Mouse (Mus musculus) thymus, adult 2 months (tissue): ENCODE results near the gene Eif3b. TPM values are rescaled to one million over a fixed set of nuclear protein-coding genes. Genes with fewer than 3 reads are reported as not detected.

Source experiments
- DNase-seq: peaks from one replicate; pipeline ENCODE4 v3.0.0; 2021
- H3K27ac ChIP-seq: fragments of 200-500 bp; 2 replicates; pipeline ENCODE4 v1.5.1; 2012; ENCODE audit warnings: low read length, control low read depth; ENCODE audit not compliant: control insufficient read depth, insufficient read depth
- H3K27me3 ChIP-seq: fragments of 200-500 bp; 2 replicates; pipeline ENCODE4 v1.6.1; 2012; ENCODE audit warnings: mild to moderate bottlenecking, low read length, moderate library complexity, mixed read lengths; ENCODE audit not compliant: control insufficient read depth, insufficient read depth
- H3K36me3 ChIP-seq: fragments of 200-500 bp; 2 replicates; pipeline ENCODE4 v1.6.1; 2012; ENCODE audit warnings: mild to moderate bottlenecking, low read length, moderate library complexity; ENCODE audit not compliant: control insufficient read depth, insufficient read depth
- H3K4me1 ChIP-seq: fragments of 200-500 bp; replicated peaks from 2 replicates; pipeline ENCODE4 v1.6.1; 2012; ENCODE audit warnings: low read length; ENCODE audit not compliant: control insufficient read depth, insufficient read depth
- H3K4me3 ChIP-seq: fragments of 200-500 bp; 2 replicates; pipeline ENCODE4 v1.5.1; 2012; ENCODE audit warnings: mild to moderate bottlenecking, low read length, control low read depth, moderate library complexity; ENCODE audit not compliant: control insufficient read depth, insufficient read depth
- CTCF ChIP-seq: fragments of 200-500 bp; IDR thresholded peaks from 2 replicates; pipeline ENCODE4 v1.5.1; 2012; ENCODE audit warnings: mild to moderate bottlenecking, control low read depth, low read length, moderate library complexity, borderline replicate concordance; ENCODE audit not compliant: control insufficient read depth, poor library complexity, insufficient read depth; ENCODE audit errors: extremely low read depth
- POLR2A ChIP-seq: fragments of 200-500 bp; IDR thresholded peaks from 2 replicates; pipeline ENCODE4 v1.6.1; 2012; ENCODE audit warnings: mild to moderate bottlenecking, low read length, control low read depth, moderate library complexity; ENCODE audit not compliant: control insufficient read depth, poor library complexity, insufficient read depth; ENCODE audit errors: extremely low read depth
- WGBS: fragments of 180-500 bp; shearing (Covaris S2); methylation state at CpG from one replicate; pipeline ENCODE4 v1.1.7; 2018; 5-methylcytosine and 5-hydroxymethylcytosine counted together
- polyA plus RNA-seq: library from polyadenylated mRNA; depleted of rRNA; stranded (reverse); fragments of >200 nt; gene quantifications from 2 replicates; pipeline ENCODE4 v1.2.3, GENCODE M21; 2012; rRNA removed

Eif3b gene
- polyA plus RNA-seq, 1 experiment = 114 TPM

DNA sequence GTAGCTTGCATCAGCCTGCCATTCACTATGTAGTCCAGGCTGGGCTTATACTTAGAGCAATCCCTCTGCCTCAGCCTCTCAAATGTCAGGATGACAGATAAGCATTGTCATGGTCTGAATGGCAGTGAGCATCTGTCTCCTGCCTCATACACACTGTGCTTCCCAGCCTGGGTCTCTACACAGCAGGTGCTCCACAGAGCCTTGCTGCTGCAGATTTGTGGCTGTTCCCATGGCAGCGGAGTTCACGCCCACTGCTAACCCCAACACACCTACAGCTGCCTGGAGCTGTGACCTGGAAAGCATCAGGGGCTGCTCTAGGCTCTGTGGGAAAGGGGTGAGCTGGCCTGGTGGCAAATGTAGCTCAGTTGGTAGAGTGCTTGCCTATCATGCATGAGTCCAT, 45.8 kb downstream of the Eif3b start:
- H3K36me3 ChIP-seq = no peaks in the 10 kb centered on the region
- H3K4me3 ChIP-seq = no peak overlapping the region
- no peaks in the 10 kb centered on the region for H3K4me1 ChIP-seq
- DNase-seq = no peak
- TF ChIP-seq POLR2A (no peak), CTCF (no peak)
- H3K27me3 ChIP-seq = no peaks in the 10 kb centered on the region
- WGBS = 73% methylated on average over 2 of the region's 2 CpGs
- no peak overlapping the region for H3K27ac ChIP-seq

DNA sequence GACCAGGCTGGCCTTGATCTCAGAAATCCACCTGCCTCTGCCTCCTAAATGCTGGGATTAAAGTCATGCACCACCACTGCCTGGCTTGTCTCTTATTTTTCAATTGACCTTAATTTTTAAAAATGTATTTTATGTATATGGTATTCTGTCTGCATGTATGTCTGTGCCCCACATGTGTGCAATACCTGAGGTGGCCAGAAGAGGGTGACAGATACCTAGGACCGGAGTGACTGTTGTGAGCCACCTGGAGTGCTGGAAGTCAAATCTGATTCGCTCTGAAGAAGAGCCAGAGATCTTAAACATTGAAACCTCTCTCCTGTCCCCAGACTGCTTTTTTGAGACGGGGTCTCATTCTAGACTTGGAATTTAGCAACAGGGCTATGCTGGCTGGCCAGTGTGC, 53.2 kb downstream of the Eif3b start:
- WGBS = 89% methylated on average over 3 of the region's 3 CpGs
- peak; percentile 35 for DNase-seq
- H3K4me3 ChIP-seq = no peak overlapping the region
- no peaks in the 10 kb centered on the region for H3K36me3 ChIP-seq
- no peak overlapping the region for H3K27ac ChIP-seq
- H3K27me3 ChIP-seq = no peaks in the 10 kb centered on the region
- H3K4me1 ChIP-seq = no peaks in the 10 kb centered on the region
- no peak for TF ChIP-seq CTCF
- no peak for TF ChIP-seq POLR2A

DNA sequence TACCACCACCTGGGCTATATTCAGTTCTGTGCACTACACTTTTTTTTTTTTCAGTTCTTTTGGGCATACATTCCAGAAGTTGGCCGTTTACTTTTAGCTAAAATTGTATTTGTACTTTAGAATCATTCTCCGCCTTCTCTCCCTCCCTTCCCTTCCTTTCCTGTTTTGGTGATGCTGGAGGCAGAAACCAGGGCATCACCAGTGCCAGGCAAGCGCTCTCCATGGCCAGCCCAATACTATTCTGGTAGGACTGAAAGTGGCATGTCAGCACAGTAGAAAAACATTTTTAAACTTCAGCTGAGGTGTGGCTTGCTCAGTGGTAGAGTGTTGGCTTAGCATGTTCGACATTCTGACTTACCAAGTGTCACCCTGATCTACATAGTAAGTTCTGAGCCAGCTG, 62.3 kb downstream of the Eif3b start:
- Histone ChIP-seq H3K4me3 (no peak overlapping the region), H3K4me1 (no peaks in the 10 kb centered on the region), H3K27ac (no peak overlapping the region), H3K27me3 (no peaks in the 10 kb centered on the region), H3K36me3 (no peaks in the 10 kb centered on the region)
- TF ChIP-seq CTCF (no peak), POLR2A (no peak)
- 75% methylated on average over 4 of the region's 4 CpGs for WGBS
- DNase-seq = no peak

DNA sequence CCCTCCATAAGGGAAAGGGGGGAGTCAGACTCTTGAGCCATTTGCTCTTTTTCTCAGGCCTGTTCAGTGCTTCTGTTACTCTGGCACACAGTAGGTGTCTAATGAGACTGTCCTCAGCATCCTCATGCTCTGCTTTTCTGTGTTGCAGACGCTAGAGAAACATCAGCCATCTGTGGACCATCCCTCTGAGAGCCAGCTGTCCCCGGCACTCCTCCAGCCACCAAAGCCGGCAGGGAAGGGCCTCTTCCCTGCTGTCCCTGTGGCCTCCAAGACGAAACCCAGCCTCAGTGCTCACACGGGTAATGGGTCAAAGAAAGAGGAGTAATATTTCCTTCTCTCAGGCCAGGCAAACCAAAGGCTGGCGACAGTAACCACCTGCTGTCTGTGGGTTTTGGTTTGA, 72.0 kb downstream of the Eif3b start:
- no peak for DNase-seq
- Histone ChIP-seq H3K36me3 (no peaks in the 10 kb centered on the region), H3K4me1 (no peaks in the 10 kb centered on the region; the same call in 1 of the 2 replicates), H3K27ac (no peak overlapping the region), H3K27me3 (no peaks in the 10 kb centered on the region), H3K4me3 (no peak overlapping the region)
- TF ChIP-seq POLR2A (no peak), CTCF (no peak)
- 86% methylated on average over 6 of the region's 6 CpGs for WGBS

DNA sequence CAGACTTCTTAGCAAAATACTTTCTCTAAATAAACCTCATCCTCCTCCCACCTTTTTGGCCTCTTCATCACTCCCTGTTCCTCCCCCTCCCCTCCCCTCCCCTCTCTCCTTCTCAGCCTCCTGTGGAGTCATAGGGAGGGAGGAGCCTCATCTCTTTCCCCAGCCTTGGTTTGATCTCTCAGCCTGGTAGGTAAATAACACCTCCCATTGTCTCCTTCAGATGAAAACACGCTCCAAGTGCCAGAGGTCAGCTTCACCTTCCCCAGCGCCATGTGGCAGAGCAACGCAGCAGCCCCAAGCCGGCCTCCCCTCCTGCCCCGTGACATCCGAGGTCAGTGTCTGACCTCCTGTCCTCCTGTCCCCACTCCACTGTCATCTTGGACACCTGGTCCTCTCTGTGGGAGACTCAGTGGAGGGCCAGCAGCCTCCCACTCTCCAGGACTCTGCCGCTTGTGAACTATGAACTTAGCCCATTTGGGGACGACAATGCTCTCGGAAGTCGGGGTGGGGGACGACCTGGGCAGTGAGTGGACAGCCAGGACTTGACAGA, 73.6 kb downstream of the Eif3b start:
- TF ChIP-seq POLR2A = no peak
- TF ChIP-seq CTCF = no peak
- 69% methylated on average over 11 of the region's 11 CpGs for WGBS
- Histone ChIP-seq H3K4me3 (no peak overlapping the region), H3K27ac (no peak overlapping the region), H3K36me3 (no peaks in the 10 kb centered on the region), H3K4me1 (no peaks in the 10 kb centered on the region; the same call in 1 of the 2 replicates), H3K27me3 (no peaks in the 10 kb centered on the region)
- no peak for DNase-seq

Other genes with a start within 250 kb of the Eif3b start
- 197 and 252 TPM in 2 replicates for gene Mad1l1, start 97.8 kb upstream of the Eif3b start, polyA plus RNA-seq
- 23.3 and 25.0 TPM in 2 replicates for gene Nudt1, start 97.7 kb upstream of the Eif3b start, polyA plus RNA-seq
- gene Mrm2, start 87.4 kb upstream of the Eif3b start, polyA plus RNA-seq = 9.0 and 10.0 TPM in 2 replicates
- gene Snx8, start 30.1 kb upstream of the Eif3b start, polyA plus RNA-seq = 12.4 and 14.7 TPM in 2 replicates
- 0.05 and 0.22 TPM in 2 replicates for gene Gm4869, start 26.3 kb downstream of the Eif3b start, polyA plus RNA-seq
- 24.0 and 28.7 TPM in 2 replicates for gene Chst12, start 86.2 kb downstream of the Eif3b start, polyA plus RNA-seq
- gene Grifin, start 145.7 kb downstream of the Eif3b start, polyA plus RNA-seq = 2.7 TPM in 2 replicates
- gene Lfng, start 188.0 kb downstream of the Eif3b start, polyA plus RNA-seq = 141 and 171 TPM in 2 replicates
- gene Ttyh3, start 229.7 kb downstream of the Eif3b start, polyA plus RNA-seq = 139 and 177 TPM in 2 replicates